Mouse (Mus musculus): ENCODE measurements at regions not wholly inside any gene's neighbourhood (a gene's known extent, or its start where the extent isn't known, plus 50 kb on each side); places are given as distances from the start of the nearest gene placed in this dataset. TPM values are rescaled to one million over a fixed set of nuclear protein-coding genes. Genes with fewer than 3 reads are reported as not detected.

DNA sequence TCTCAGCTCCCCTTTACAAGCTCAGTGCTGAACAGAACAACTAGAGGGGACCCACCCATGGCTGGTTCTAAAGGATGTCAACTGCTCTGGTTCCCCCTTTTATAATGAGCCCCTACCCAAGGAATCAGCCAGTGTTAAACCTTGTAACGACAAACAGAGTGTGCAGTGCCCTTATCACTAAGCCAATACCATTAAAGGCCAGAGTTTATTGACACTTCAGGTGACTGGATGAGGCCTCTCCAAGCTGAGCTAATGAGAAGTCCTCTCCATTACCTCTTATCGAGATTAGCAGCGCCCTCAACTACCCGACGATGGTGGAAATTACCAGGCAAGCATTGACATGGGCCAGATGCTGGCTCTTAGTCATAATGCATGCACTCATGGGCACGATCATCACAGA lies 570.8 kb downstream of the Gm826 start:
- Histone ChIP-seq H3K4me3 (no peak overlapping the region), H3K4me2 (no peak overlapping the region), H3K36me3 (no peaks in the 10 kb centered on the region), H3K27ac (ENCODE audit: poor library complexity, severe bottlenecking) (no peak overlapping the region), H3K9ac (no peak overlapping the region), H3K4me1 (replicated peaks) (no peaks in the 10 kb centered on the region), H3K9me3 (replicated peaks) (no peaks in the 10 kb centered on the region), H3K27me3 (replicated peaks) (no peaks in the 10 kb centered on the region)
- WGBS, result 41% methylated on average over 6 of the region's 6 CpGs
- no peak for ATAC-seq (ENCODE audit: insufficient number of reproducible peaks, low FRiP score)

Small RNAs in the stretch of these regions (microRNA-seq; reads per million reads assigned to microRNA genes)
- gene Gm44319, result not detected

Data from heart, embryonic 12.5 days (tissue).